29 mouse cellular contexts compared by ENCODE assay signal in the genomic region with DNA sequence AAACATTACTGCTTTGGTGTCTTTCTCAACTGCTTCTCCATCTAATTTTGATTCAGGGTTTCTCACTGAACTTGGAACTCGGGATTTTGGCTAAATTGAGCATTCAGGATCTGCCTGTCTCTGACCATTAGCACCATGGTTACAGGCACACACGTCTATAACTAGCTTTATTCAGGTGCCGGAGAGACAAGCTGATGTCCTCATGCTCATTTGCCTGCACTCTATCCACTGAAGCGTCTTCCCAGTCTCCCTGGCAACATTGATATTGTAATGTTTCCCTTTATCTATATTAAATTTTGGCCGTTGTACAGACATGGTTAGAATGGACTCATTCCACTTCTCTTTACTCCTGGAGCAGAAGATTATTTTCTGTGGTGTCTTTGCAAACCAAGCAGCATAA.
DNase-seq lines count a peak whose midpoint lies in the region; ATAC-seq lines count a peak whose summit lies in the region.
"Had no signal": no experiment of that assay in that cellular context is flagged by ENCODE, and none has a peak within 500 bp of the region (broad histone marks: within the 10 kb centered on the region; RNA-seq: fewer than 3 reads in every experiment).

No protein-coding gene starts in this region.

- no peak overlapping the region for H3K4me3 ChIP-seq in hindbrain, embryonic 13.5 days
- no peak overlapping the region for H3K4me3 ChIP-seq in hindbrain, embryonic 16.5 days (ENCODE audit: low read length)
- H3K4me3 ChIP-seq in midbrain, embryonic 13.5 days (replicated peaks) = no peak overlapping the region
- no peak overlapping the region for H3K4me3 ChIP-seq in midbrain, embryonic 11.5 days (ENCODE audit: low read depth, low read length)
- H3K4me3 ChIP-seq in midbrain, embryonic 16.5 days (ENCODE audit: low read depth, low read length) = no peak overlapping the region
- H3K4me3 ChIP-seq: heart, embryonic 10.5 days; heart, embryonic 15.5 days; hindbrain, embryonic 15.5 days; intestine, embryonic 15.5 days; layer of hippocampus, adult 2 months; neural tube, embryonic 12.5 days had no signal

- WGBS in hindbrain, embryonic 13.5 days = 37% methylated on average over 5 of the region's 5 CpGs
- WGBS in hindbrain, embryonic 16.5 days = 24% methylated on average over 5 of the region's 5 CpGs
- 35% methylated on average over 5 of the region's 5 CpGs for WGBS in midbrain, embryonic 13.5 days
- WGBS in midbrain, embryonic 11.5 days = 64% methylated on average over 5 of the region's 5 CpGs
- WGBS in midbrain, embryonic 16.5 days = 31% methylated on average over 5 of the region's 5 CpGs

- no peaks in the 10 kb centered on the region for H3K36me3 ChIP-seq in hindbrain, embryonic 13.5 days
- no peaks in the 10 kb centered on the region for H3K36me3 ChIP-seq in hindbrain, embryonic 16.5 days (ENCODE audit: control insufficient read depth, insufficient read depth, low read length)
- H3K36me3 ChIP-seq in midbrain, embryonic 13.5 days = no peaks in the 10 kb centered on the region
- H3K36me3 ChIP-seq in midbrain, embryonic 11.5 days (ENCODE audit: control insufficient read depth, insufficient read depth, low read length) = no peaks in the 10 kb centered on the region
- no peaks in the 10 kb centered on the region for H3K36me3 ChIP-seq in midbrain, embryonic 16.5 days (ENCODE audit: control insufficient read depth, insufficient read depth, low read length)
- H3K36me3 ChIP-seq: heart, embryonic 10.5 days; heart, embryonic 15.5 days; hindbrain, embryonic 15.5 days; intestine, embryonic 15.5 days; neural tube, embryonic 12.5 days had no signal

- H3K4me2 ChIP-seq in hindbrain, embryonic 13.5 days = no peak overlapping the region
- no peak overlapping the region for H3K4me2 ChIP-seq in hindbrain, embryonic 16.5 days (ENCODE audit: low read length)
- H3K4me2 ChIP-seq in midbrain, embryonic 13.5 days (replicated peaks) = no peak overlapping the region
- H3K4me2 ChIP-seq in midbrain, embryonic 11.5 days = no peak overlapping the region
- H3K4me2 ChIP-seq in midbrain, embryonic 16.5 days (ENCODE audit: low read length) = no peak overlapping the region
- H3K4me2 ChIP-seq: heart, embryonic 15.5 days; hindbrain, embryonic 15.5 days; intestine, embryonic 15.5 days; neural tube, embryonic 12.5 days had no signal

- no peaks in the 10 kb centered on the region for H3K9me3 ChIP-seq in hindbrain, embryonic 13.5 days
- H3K9me3 ChIP-seq in hindbrain, embryonic 16.5 days (ENCODE audit: control insufficient read depth, low read length) = no peaks in the 10 kb centered on the region
- no peaks in the 10 kb centered on the region for H3K9me3 ChIP-seq in midbrain, embryonic 13.5 days
- no peaks in the 10 kb centered on the region for H3K9me3 ChIP-seq in midbrain, embryonic 11.5 days (ENCODE audit: control insufficient read depth, low read length)
- no peaks in the 10 kb centered on the region for H3K9me3 ChIP-seq in midbrain, embryonic 16.5 days (replicated peaks; ENCODE audit: control insufficient read depth, low read length, poor library complexity, severe bottlenecking)
- H3K9me3 ChIP-seq: heart, embryonic 10.5 days; heart, embryonic 15.5 days; hindbrain, embryonic 15.5 days; intestine, embryonic 15.5 days; neural tube, embryonic 12.5 days had no signal

- H3K27ac ChIP-seq in hindbrain, embryonic 13.5 days = 0 out of 2 replicates have a peak overlapping the region, but pooled peaks have one; percentile 32
- H3K27ac ChIP-seq in hindbrain, embryonic 16.5 days (ENCODE audit: low read depth, low read length) = no peak overlapping the region
- peak overlapping the region; percentile 48; the same call in 1 of the 2 replicates for H3K27ac ChIP-seq in midbrain, embryonic 13.5 days
- H3K27ac ChIP-seq in midbrain, embryonic 11.5 days (ENCODE audit: low read depth, low read length) = no peak overlapping the region
- peak overlapping the region; percentile 41; the same call in 1 of the 2 replicates for H3K27ac ChIP-seq in midbrain, embryonic 16.5 days (ENCODE audit: low read length)
- H3K27ac ChIP-seq: heart, embryonic 10.5 days; heart, embryonic 15.5 days; intestine, embryonic 15.5 days; layer of hippocampus, adult 2 months; liver, embryonic 14.5 days; macrophage; neural tube, embryonic 12.5 days had no signal

- H3K9ac ChIP-seq in hindbrain, embryonic 13.5 days = no peak overlapping the region
- no peak overlapping the region for H3K9ac ChIP-seq in hindbrain, embryonic 16.5 days (ENCODE audit: low read depth, low read length)
- H3K9ac ChIP-seq in midbrain, embryonic 13.5 days (replicated peaks) = no peak overlapping the region
- H3K9ac ChIP-seq in midbrain, embryonic 11.5 days (ENCODE audit: low read length) = no peak overlapping the region
- H3K9ac ChIP-seq in midbrain, embryonic 16.5 days (ENCODE audit: low read depth, low read length) = no peak overlapping the region
- H3K9ac ChIP-seq: heart, embryonic 15.5 days; hindbrain, embryonic 15.5 days; intestine, embryonic 15.5 days; liver, embryonic 14.5 days; neural tube, embryonic 12.5 days had no signal

- peaks cover 20% of the 10 kb centered on the region for H3K4me1 ChIP-seq in hindbrain, embryonic 13.5 days (replicated peaks)
- H3K4me1 ChIP-seq in hindbrain, embryonic 16.5 days (ENCODE audit: control insufficient read depth, insufficient read depth, low read depth, low read length) = peaks cover 9% of the 10 kb centered on the region
- peaks cover 15% of the 10 kb centered on the region for H3K4me1 ChIP-seq in midbrain, embryonic 13.5 days (replicated peaks)
- H3K4me1 ChIP-seq in midbrain, embryonic 11.5 days (ENCODE audit: control insufficient read depth, insufficient read depth, low read length) = no peaks in the 10 kb centered on the region
- H3K4me1 ChIP-seq in midbrain, embryonic 16.5 days (ENCODE audit: control insufficient read depth, insufficient read depth, low read length) = peaks cover 13% of the 10 kb centered on the region
- H3K4me1 ChIP-seq: heart, embryonic 10.5 days; intestine, embryonic 15.5 days; neural tube, embryonic 12.5 days had no signal

- no peak for ATAC-seq in hindbrain, embryonic 13.5 days (ENCODE audit: low FRiP score)
- ATAC-seq in hindbrain, embryonic 16.5 days = no peak; the same call in 1 of the 2 replicates
- ATAC-seq in midbrain, embryonic 13.5 days = peak; percentile 60; the same call in 1 of the 2 replicates
- ATAC-seq in midbrain, embryonic 11.5 days (ENCODE audit: low FRiP score) = no peak
- ATAC-seq in midbrain, embryonic 16.5 days = peak; percentile 51; the same call in 1 of the 2 replicates
- ATAC-seq: CD4-positive, CD25-positive, alpha-beta regulatory T cell, adult 4 months; intestine, embryonic 15.5 days had no signal

- no peaks in the 10 kb centered on the region for H3K27me3 ChIP-seq in hindbrain, embryonic 13.5 days
- no peaks in the 10 kb centered on the region for H3K27me3 ChIP-seq in hindbrain, embryonic 16.5 days (replicated peaks; ENCODE audit: control insufficient read depth, insufficient read depth, low read length)
- no peaks in the 10 kb centered on the region for H3K27me3 ChIP-seq in midbrain, embryonic 13.5 days
- H3K27me3 ChIP-seq in midbrain, embryonic 11.5 days (ENCODE audit: control insufficient read depth, insufficient read depth, low read length) = no peaks in the 10 kb centered on the region
- H3K27me3 ChIP-seq in midbrain, embryonic 16.5 days (ENCODE audit: control insufficient read depth, insufficient read depth, low read depth, low read length) = no peaks in the 10 kb centered on the region
- H3K27me3 ChIP-seq: heart, embryonic 15.5 days; hindbrain, embryonic 15.5 days; intestine, embryonic 15.5 days; neural tube, embryonic 12.5 days had no signal

- no peak for DNase-seq in midbrain, embryonic 11.5 days (ENCODE audit: low spot score, missing footprints)
- no peak for DNase-seq in layer of hippocampus, postnatal 14 days (ENCODE audit: low spot score in 2 of 2)
- no peak for DNase-seq in cerebellum, adult 8-10 months
- DNase-seq: adrenal gland, postnatal 25 days; cerebellum, adult 18-20 months; cerebellum, postnatal 14 days; gastrocnemius, postnatal 25 days; heart, adult 11 months; kidney, adult 2 months; kidney, postnatal 36 days; layer of hippocampus, postnatal 36 days; left cerebral cortex, postnatal 4 days; lung, adult 2 months; lung, postnatal 10 days; right cerebral cortex, postnatal 14 days; thymus, postnatal 4 days had no signal

Comparison
In these comparisons a context has a peak if more than half of its experiments do, and no peak if none do; other contexts are left out.
1. ATAC-seq: peak in midbrain, embryonic 13.5 days (single experiment) and midbrain, embryonic 16.5 days (single experiment); none in hindbrain, embryonic 13.5 days (single experiment), hindbrain, embryonic 16.5 days (single experiment) and midbrain, embryonic 11.5 days (single experiment).
2. H3K27ac ChIP-seq: peak in hindbrain, embryonic 13.5 days (single experiment), midbrain, embryonic 13.5 days (single experiment) and midbrain, embryonic 16.5 days (single experiment); none in hindbrain, embryonic 16.5 days (single experiment) and midbrain, embryonic 11.5 days (single experiment).